Mouse (Mus musculus): ENCODE measurements around the gene Wars2. TPM values are rescaled to one million over a fixed set of nuclear protein-coding genes. Genes with fewer than 3 reads are reported as not detected.
A peak's percentile ranks its signal among the peaks of the same experiment; 100 is the strongest.

Wars2 gene
- polyA plus RNA-seq, 1 experiment from 2014 or later: 17.9 TPM

- no peak for TF ChIP-seq CTCF (IDR thresholded peaks at IDR 0.05)
- POLR2A ChIA-PET: no interaction called here
- ATAC-seq (no peak), DNase-seq (ENCODE audit: low read depth, low spot score) (no peak)
- peaks cover 4% of the 10 kb centered on the region for H3K27me3 ChIP-seq
- in situ Hi-C loops (cut with MboI; ENCODE audit: low pct_unique_long_range_greater_than_20kb): no loop called here
- CTCF ChIA-PET: no interaction called here
Observed at GRCm38 (mm10) chr3:99261986-99262385, 121.1 kb downstream of the Wars2 start.

DNA sequence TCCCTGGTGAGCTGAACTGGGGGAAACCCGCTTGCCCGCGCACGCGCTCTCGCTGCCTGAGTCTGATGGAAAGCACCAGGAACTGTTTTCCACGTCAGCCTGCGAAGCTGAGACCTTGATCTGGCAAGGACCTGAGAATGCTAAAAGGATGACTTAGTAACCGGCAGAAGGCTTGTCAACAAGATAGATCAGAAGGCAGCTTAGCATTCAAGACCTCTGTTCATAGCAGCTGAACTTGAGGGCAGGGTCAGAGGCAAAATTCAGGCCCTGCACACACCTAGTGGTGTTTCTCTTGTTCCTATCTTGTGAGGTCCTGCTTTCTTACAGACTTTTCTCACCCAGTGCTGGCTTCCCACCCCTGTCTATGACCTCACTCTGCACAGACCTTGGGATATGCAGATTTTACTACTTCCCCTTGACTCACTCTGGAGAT, 122.6 kb downstream of the Wars2 start:
- ChIA-PET POLR2A (no interaction called here), CTCF (interaction anchor here (1.3 kb wide), 1 partner anchor 616 kb away, joined by 3 read pairs; no protein-coding TSS in a partner anchor)
- TF ChIP-seq CTCF (IDR thresholded peaks at IDR 0.05): no peak
- DNase-seq (ENCODE audit: low read depth, low spot score): no peak
- in situ Hi-C loops (cut with MboI; ENCODE audit: low pct_unique_long_range_greater_than_20kb): no loop called here
- ATAC-seq: no peak
- H3K27me3 ChIP-seq: peaks cover 4% of the 10 kb centered on the region

DNA sequence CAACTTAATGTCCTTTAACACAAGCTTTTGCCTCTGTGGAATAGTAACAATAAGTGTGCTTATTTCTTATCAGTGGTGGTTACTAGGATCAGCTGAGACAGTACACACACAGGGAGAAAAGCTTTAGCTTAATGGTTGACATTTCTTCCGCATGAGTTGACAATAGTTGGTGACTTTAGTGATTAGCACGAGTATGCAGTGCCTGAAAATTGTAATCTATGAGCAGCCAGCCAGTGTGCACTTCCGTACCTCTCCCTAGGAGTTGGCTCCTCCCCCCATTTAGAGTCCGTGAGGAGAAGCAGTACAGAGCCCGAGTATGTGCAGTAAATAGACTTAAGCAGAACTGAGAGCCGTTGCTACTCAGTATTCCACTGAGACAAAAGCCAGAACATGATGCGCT, 123.8 kb downstream of the Wars2 start:
- ChIA-PET CTCF (no interaction called here), POLR2A (interaction anchor here (0.6 kb wide), 1 partner anchor 53 kb away, joined by 5 read pairs; no protein-coding TSS in a partner anchor)
- DNase-seq (ENCODE audit: low read depth, low spot score): no peak
- peaks cover 4% of the 10 kb centered on the region for H3K27me3 ChIP-seq
- ATAC-seq: no peak
- in situ Hi-C loops (cut with MboI; ENCODE audit: low pct_unique_long_range_greater_than_20kb): no loop called here
- no peak for TF ChIP-seq CTCF (IDR thresholded peaks at IDR 0.05)

- DNase-seq (ENCODE audit: low read depth, low spot score) (no peak), ATAC-seq (no peak)
- in situ Hi-C loops (cut with MboI; ENCODE audit: low pct_unique_long_range_greater_than_20kb): no loop called here
- ChIA-PET POLR2A (interaction anchor here (0.7 kb wide), 1 partner anchor 53 kb away, joined by 5 read pairs; no protein-coding TSS in a partner anchor), CTCF (interaction anchor here (1.2 kb wide), 1 partner anchor 33 kb away, joined by 3 read pairs; no protein-coding TSS in a partner anchor)
- H3K27me3 ChIP-seq: no peaks in the 10 kb centered on the region
- TF ChIP-seq CTCF (IDR thresholded peaks at IDR 0.05): no peak
Observed at GRCm38 (mm10) chr3:99266752-99267303, 126.0 kb downstream of the Wars2 start.

DNA sequence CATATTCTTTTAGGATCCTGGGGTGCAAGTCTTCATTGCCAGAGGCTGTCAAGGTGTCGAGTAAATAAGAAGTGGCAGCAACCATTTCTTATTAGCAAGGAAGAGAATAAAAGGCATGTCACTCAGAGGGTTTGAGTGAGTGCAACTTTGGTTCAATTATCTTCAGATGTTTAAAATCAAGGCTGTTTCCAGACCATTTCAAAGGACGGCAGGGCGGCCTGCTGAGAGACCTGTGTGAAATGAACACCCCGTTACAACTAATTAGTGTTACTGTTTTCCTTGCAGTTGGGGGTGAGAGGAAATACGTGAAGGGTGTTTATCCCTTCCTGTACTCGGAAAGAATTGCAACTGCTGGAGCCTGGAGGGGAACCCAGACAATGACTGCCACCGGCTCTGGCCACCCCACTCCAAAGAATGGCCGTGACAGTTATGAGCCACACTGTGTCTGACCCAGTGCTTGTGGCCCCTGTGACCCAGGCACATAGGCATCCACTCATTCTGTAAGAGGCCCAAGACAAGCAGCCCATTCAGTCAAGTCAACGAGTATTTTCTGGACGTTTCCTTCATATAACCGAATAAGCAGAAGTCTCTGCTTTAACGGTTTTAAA, 137.2 kb downstream of the Wars2 start:
- no peak for TF ChIP-seq CTCF (IDR thresholded peaks at IDR 0.05)
- in situ Hi-C loops (cut with MboI; ENCODE audit: low pct_unique_long_range_greater_than_20kb): no loop called here
- no peak for ATAC-seq
- POLR2A ChIA-PET: no interaction called here
- CTCF ChIA-PET: interaction anchor here (0.9 kb wide), 1 partner anchor 22 kb away, joined by 3 read pairs; no protein-coding TSS in a partner anchor
- no peak for DNase-seq (ENCODE audit: low read depth, low spot score)
- H3K27me3 ChIP-seq: no peaks in the 10 kb centered on the region

GRCm38 (mm10) chr3:99279718-99280117, 138.8 kb downstream of the Wars2 start:
- ChIA-PET POLR2A (no interaction called here), CTCF (no interaction called here)
- in situ Hi-C loops (cut with MboI; ENCODE audit: low pct_unique_long_range_greater_than_20kb): no loop called here

GRCm38 (mm10) chr3:99281453-99281852, 140.6 kb downstream of the Wars2 start:
- DNase-seq (ENCODE audit: low read depth, low spot score): no peak
- no peaks in the 10 kb centered on the region for H3K27me3 ChIP-seq
- ChIA-PET CTCF (interaction anchor here (1.2 kb wide), 1 partner anchor 13 kb away, joined by 3 read pairs; no protein-coding TSS in a partner anchor), POLR2A (no interaction called here)
- TF ChIP-seq CTCF (IDR thresholded peaks at IDR 0.05): no peak
- in situ Hi-C loops (cut with MboI; ENCODE audit: low pct_unique_long_range_greater_than_20kb): no loop called here
- ATAC-seq: no peak

More at GRCm38 (mm10) chr3:99279718-99280117, 138.8 kb downstream of the Wars2 start:
- ATAC-seq: no peak
- TF ChIP-seq CTCF (IDR thresholded peaks at IDR 0.05): no peak
- DNase-seq (ENCODE audit: low read depth, low spot score): no peak
- H3K27me3 ChIP-seq: no peaks in the 10 kb centered on the region

GRCm38 (mm10) chr3:99288302-99288701, 147.4 kb downstream of the Wars2 start:
- in situ Hi-C loops (cut with MboI; ENCODE audit: low pct_unique_long_range_greater_than_20kb): no loop called here
- peaks cover 3% of the 10 kb centered on the region for H3K27me3 ChIP-seq
- TF ChIP-seq CTCF (IDR thresholded peaks at IDR 0.05): peak; percentile 75
- ChIA-PET POLR2A (no interaction called here), CTCF (no interaction called here)
- ATAC-seq (no peak), DNase-seq (ENCODE audit: low read depth, low spot score) (no peak)

Other genes with a start within 250 kb of the Wars2 start
- gene Hao2, start 247.8 kb upstream of the Wars2 start, polyA plus RNA-seq (2021): not detected
- gene Tbx15, start 99.3 kb downstream of the Wars2 start, polyA plus RNA-seq (2021): 0.13 TPM

Measured in Patski (cell line).